Mouse (Mus musculus) limb, embryonic 15.5 days (tissue): Measurements from ENCODE around the gene Dnajb1. TPM values are rescaled to one million over a fixed set of nuclear protein-coding genes. Genes with fewer than 3 reads are reported as not detected.
A peak's percentile ranks its signal among the peaks of the same experiment; 100 is the strongest.

Experiments used
- ATAC-seq: fragments of 200-750 bp; cut with Nextera tagmentation; 2 replicates; pipeline ENCODE4 v1.8.0; 2017; ENCODE audit warnings: low read depth, moderate TSS enrichment; ENCODE audit not compliant: insufficient number of reproducible peaks, low FRiP score, low TSS enrichment
- H3K27ac ChIP-seq: fragments of 300-500 bp; sonication (generic); 2 replicates; pipeline ENCODE4 v1.5.1; 2015; ENCODE audit warnings: moderate library complexity, mild to moderate bottlenecking, inconsistent platforms
- H3K27me3 ChIP-seq: fragments of 300-500 bp; sonication (generic); 2 replicates; pipeline ENCODE4 v1.6.1; 2015; ENCODE audit warnings: inconsistent platforms
- H3K36me3 ChIP-seq: fragments of 300-500 bp; sonication (generic); 2 replicates; pipeline ENCODE4 v1.6.1; 2015; ENCODE audit warnings: inconsistent platforms
- H3K4me1 ChIP-seq: fragments of 300-500 bp; sonication (generic); 2 replicates; pipeline ENCODE4 v1.6.1; 2015; ENCODE audit warnings: inconsistent platforms
- H3K4me2 ChIP-seq: fragments of 300-500 bp; sonication (generic); 2 replicates; pipeline ENCODE4 v1.6.1; 2015; ENCODE audit warnings: mild to moderate bottlenecking, inconsistent platforms
- H3K4me3 ChIP-seq: fragments of 300-500 bp; sonication (generic); 2 replicates; pipeline ENCODE4 v1.5.1; 2015; ENCODE audit warnings: mild to moderate bottlenecking, inconsistent platforms
- H3K9ac ChIP-seq: fragments of 300-500 bp; sonication (generic); 2 replicates; pipeline ENCODE4 v1.6.1; 2015; ENCODE audit warnings: inconsistent platforms
- H3K9me3 ChIP-seq: fragments of 300-500 bp; sonication (generic); 2 replicates; pipeline ENCODE4 v1.6.1; 2016; ENCODE audit warnings: inconsistent platforms
- WGBS: fragments of 180-500 bp; shearing (Covaris S2); methylation state at CpG from one replicate; pipeline ENCODE4 v1.1.7; 2015; 5-methylcytosine and 5-hydroxymethylcytosine counted together
- polyA plus RNA-seq: library from polyadenylated mRNA; unstranded; fragments of >200 nt; fragmentation: Nextera tagmentation; extraction: Ambion mirVana; gene quantifications from 2 replicates; pipeline ENCODE4 v1.2.1, GENCODE M21; 2015

Gene Dnajb1
- polyA plus RNA-seq, 1 experiment from 2014 or later = 78.5 TPM

GRCm38 (mm10) chr8:83596369-83596768, 11.6 kb upstream of the Dnajb1 start:
- H3K9ac ChIP-seq = no peak overlapping the region
- no peaks in the 10 kb centered on the region for H3K27me3 ChIP-seq
- no peak overlapping the region for H3K27ac ChIP-seq
- WGBS = 14% methylated on average over 3 of the region's 3 CpGs
- no peak overlapping the region for H3K4me3 ChIP-seq
- H3K36me3 ChIP-seq = no peaks in the 10 kb centered on the region
- ATAC-seq = no peak
- no peaks in the 10 kb centered on the region for H3K9me3 ChIP-seq
- H3K4me1 ChIP-seq = peaks cover 17% of the 10 kb centered on the region
- no peak overlapping the region for H3K4me2 ChIP-seq

GRCm38 (mm10) chr8:83598146-83598545, 9.8 kb upstream of the Dnajb1 start:
- Histone ChIP-seq H3K4me1 (peaks cover 4% of the 10 kb centered on the region; the same call in 1 of the 2 replicates), H3K9me3 (no peaks in the 10 kb centered on the region), H3K27ac (no peak overlapping the region), H3K9ac (no peak overlapping the region), H3K4me2 (no peak overlapping the region), H3K36me3 (no peaks in the 10 kb centered on the region), H3K4me3 (no peak overlapping the region), H3K27me3 (no peaks in the 10 kb centered on the region)
- no peak for ATAC-seq
- WGBS = 20% methylated on average over 1 of the region's 1 CpGs

- no peak overlapping the region for H3K27ac ChIP-seq
- H3K4me3 ChIP-seq = no peak overlapping the region
- H3K4me2 ChIP-seq = no peak overlapping the region
- no peak for ATAC-seq
- no peaks in the 10 kb centered on the region for H3K36me3 ChIP-seq
- no peaks in the 10 kb centered on the region for H3K9me3 ChIP-seq
- no peak overlapping the region for H3K9ac ChIP-seq
- 0 out of 2 replicates have a peak, but pooled peaks cover 1% of the 10 kb centered on the region for H3K4me1 ChIP-seq
- H3K27me3 ChIP-seq = no peaks in the 10 kb centered on the region
Observed at GRCm38 (mm10) chr8:83599814-83600213, 8.2 kb upstream of the Dnajb1 start.

- Histone ChIP-seq H3K27ac (peak overlapping the region; percentile 2; the same call in 1 of the 2 replicates), H3K27me3 (no peaks in the 10 kb centered on the region), H3K9me3 (no peaks in the 10 kb centered on the region), H3K4me2 (no peak overlapping the region), H3K4me1 (peaks cover 7% of the 10 kb centered on the region), H3K36me3 (no peaks in the 10 kb centered on the region), H3K4me3 (no peak overlapping the region), H3K9ac (no peak overlapping the region)
- ATAC-seq = no peak
- WGBS = 77% methylated on average over 2 of the region's 2 CpGs
Observed at GRCm38 (mm10) chr8:83602650-83603029, 5.4 kb upstream of the Dnajb1 start.

DNA sequence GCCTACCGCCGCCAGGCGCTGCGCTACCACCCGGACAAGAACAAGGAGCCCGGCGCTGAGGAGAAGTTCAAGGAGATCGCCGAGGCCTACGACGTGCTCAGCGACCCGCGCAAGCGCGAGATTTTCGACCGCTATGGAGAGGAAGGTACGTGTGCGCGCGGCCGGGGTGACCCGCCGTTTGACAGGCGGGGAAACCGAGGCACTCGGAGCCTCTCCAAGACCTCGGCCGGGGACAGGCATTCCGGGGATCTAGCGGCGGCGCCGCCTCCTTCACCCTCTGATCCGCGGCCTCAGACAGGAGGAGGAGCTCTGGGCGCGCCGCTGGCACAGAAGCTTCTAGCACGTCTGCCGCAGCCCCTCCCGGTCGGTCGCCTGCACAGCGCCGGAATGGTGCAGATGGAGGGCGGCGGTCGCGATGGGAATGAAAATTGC, 421 bp downstream of the Dnajb1 start:
- Histone ChIP-seq H3K36me3 (peaks cover 38% of the 10 kb centered on the region), H3K27ac (peak overlapping the region; percentile 99), H3K4me3 (peak overlapping the region; percentile 88), H3K9ac (peak overlapping the region; percentile 89), H3K4me1 (peaks cover 27% of the 10 kb centered on the region), H3K27me3 (no peaks in the 10 kb centered on the region), H3K4me2 (peak overlapping the region; percentile 68), H3K9me3 (no peaks in the 10 kb centered on the region)
- ATAC-seq = peak; percentile 75
- under 1% methylated on average over 50 of the region's 51 CpGs for WGBS

GRCm38 (mm10) chr8:83609086-83609485, 1.1 kb downstream of the Dnajb1 start:
- Histone ChIP-seq H3K4me2 (peak overlapping the region; percentile 68), H3K4me3 (peak overlapping the region; percentile 88), H3K27ac (peak overlapping the region; percentile 99), H3K36me3 (peaks cover 43% of the 10 kb centered on the region), H3K27me3 (no peaks in the 10 kb centered on the region), H3K4me1 (peaks cover 27% of the 10 kb centered on the region), H3K9ac (peak overlapping the region; percentile 89), H3K9me3 (no peaks in the 10 kb centered on the region)
- ATAC-seq = no peak
- 22% methylated on average over 9 of the region's 9 CpGs for WGBS

DNA sequence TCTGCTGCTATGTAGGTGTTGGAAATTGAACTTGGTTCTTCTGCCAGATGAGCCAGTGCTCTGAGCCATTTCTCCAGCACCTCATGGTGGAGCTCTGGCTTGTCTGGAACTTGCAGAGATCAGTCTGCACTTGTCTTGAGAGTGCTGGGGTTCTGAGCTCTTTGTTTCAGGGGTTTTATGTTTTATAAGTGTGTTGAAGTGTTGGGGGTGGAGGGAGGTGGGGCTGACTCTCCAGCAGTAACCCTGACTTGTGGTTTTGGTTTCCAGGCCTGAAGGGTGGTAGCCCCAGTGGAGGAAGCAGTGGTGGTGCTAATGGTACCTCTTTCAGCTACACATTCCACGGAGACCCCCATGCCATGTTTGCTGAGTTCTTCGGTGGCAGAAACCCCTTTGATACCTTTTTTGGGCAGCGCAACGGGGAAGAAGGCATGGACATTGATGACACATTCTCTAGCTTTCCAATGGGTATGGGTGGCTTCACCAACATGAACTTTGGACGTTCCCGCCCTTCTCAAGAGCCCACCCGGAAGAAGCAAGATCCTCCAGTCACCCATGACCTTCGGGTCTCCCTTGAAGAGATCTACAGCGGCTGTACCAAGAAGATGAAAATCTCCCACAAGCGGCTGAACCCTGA, 1.7 kb downstream of the Dnajb1 start:
- Histone ChIP-seq H3K27me3 (no peaks in the 10 kb centered on the region), H3K9me3 (no peaks in the 10 kb centered on the region), H3K9ac (peak overlapping the region; percentile 89; the same call in 1 of the 2 replicates), H3K36me3 (peaks cover 47% of the 10 kb centered on the region), H3K4me3 (peak overlapping the region; percentile 88), H3K27ac (peak overlapping the region; percentile 24; the same call in 1 of the 2 replicates), H3K4me2 (peak overlapping the region; percentile 68), H3K4me1 (peaks cover 27% of the 10 kb centered on the region)
- no peak for ATAC-seq
- WGBS = 92% methylated on average over 10 of the region's 10 CpGs

GRCm38 (mm10) chr8:83611921-83612320, 3.9 kb downstream of the Dnajb1 start:
- peaks cover 26% of the 10 kb centered on the region for H3K4me1 ChIP-seq
- H3K36me3 ChIP-seq = peaks cover 47% of the 10 kb centered on the region
- H3K9ac ChIP-seq = no peak overlapping the region
- H3K27me3 ChIP-seq = no peaks in the 10 kb centered on the region
- H3K4me2 ChIP-seq = no peak overlapping the region
- WGBS = 97% methylated on average over 4 of the region's 4 CpGs
- H3K27ac ChIP-seq = no peak overlapping the region
- ATAC-seq = no peak
- H3K4me3 ChIP-seq = no peak overlapping the region
- H3K9me3 ChIP-seq = no peaks in the 10 kb centered on the region

- no peak for ATAC-seq
- H3K27ac ChIP-seq = no peak overlapping the region
- H3K36me3 ChIP-seq = peaks cover 47% of the 10 kb centered on the region
- H3K4me1 ChIP-seq = peaks cover 20% of the 10 kb centered on the region
- 90% methylated on average over 4 of the region's 4 CpGs for WGBS
- no peak overlapping the region for H3K4me3 ChIP-seq
- H3K9ac ChIP-seq = no peak overlapping the region
- H3K27me3 ChIP-seq = no peaks in the 10 kb centered on the region
- H3K4me2 ChIP-seq = no peak overlapping the region
- H3K9me3 ChIP-seq = no peaks in the 10 kb centered on the region
Observed at GRCm38 (mm10) chr8:83613695-83614094, 5.7 kb downstream of the Dnajb1 start.

DNA sequence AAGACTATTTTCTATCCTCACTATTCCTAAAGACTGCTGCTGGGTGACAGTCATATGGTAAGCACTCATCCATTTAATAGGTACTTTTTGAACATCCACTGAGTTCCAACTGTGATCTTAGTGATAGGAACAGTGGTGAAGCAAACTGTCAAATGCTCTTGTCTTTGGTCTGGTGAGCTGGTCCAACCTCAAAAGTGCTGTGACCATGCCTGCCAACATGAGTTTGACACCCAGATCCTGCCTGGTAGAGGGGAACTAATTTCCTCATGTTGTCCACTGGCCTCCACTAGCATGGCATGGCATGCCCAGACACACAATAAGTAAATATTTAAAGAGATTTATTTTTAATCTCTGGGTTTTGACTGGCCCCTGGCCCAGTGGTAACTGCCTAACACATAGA, 8.6 kb downstream of the Dnajb1 start:
- Histone ChIP-seq H3K27ac (no peak overlapping the region), H3K9me3 (no peaks in the 10 kb centered on the region), H3K4me3 (no peak overlapping the region), H3K4me1 (0 out of 2 replicates have a peak, but pooled peaks cover 4% of the 10 kb centered on the region), H3K4me2 (no peak overlapping the region), H3K36me3 (peaks cover 27% of the 10 kb centered on the region), H3K9ac (no peak overlapping the region), H3K27me3 (no peaks in the 10 kb centered on the region)
- no peak for ATAC-seq

GRCm38 (mm10) chr8:83617111-83617510, 9.1 kb downstream of the Dnajb1 start:
- WGBS = 79% methylated on average over 2 of the region's 2 CpGs
- Histone ChIP-seq H3K36me3 (peaks cover 22% of the 10 kb centered on the region), H3K27ac (no peak overlapping the region), H3K4me1 (0 out of 2 replicates have a peak, but pooled peaks cover 8% of the 10 kb centered on the region), H3K9ac (no peak overlapping the region), H3K4me2 (no peak overlapping the region), H3K4me3 (no peak overlapping the region), H3K27me3 (no peaks in the 10 kb centered on the region), H3K9me3 (no peaks in the 10 kb centered on the region)
- ATAC-seq = no peak

- peaks cover 8% of the 10 kb centered on the region; the same call in 1 of the 2 replicates for H3K36me3 ChIP-seq
- no peak overlapping the region for H3K27ac ChIP-seq
- H3K4me3 ChIP-seq = no peak overlapping the region
- no peak overlapping the region for H3K4me2 ChIP-seq
- H3K27me3 ChIP-seq = no peaks in the 10 kb centered on the region
- H3K9ac ChIP-seq = no peak overlapping the region
- no peak for ATAC-seq
- WGBS = 98% methylated on average over 2 of the region's 2 CpGs
- H3K4me1 ChIP-seq = 0 out of 2 replicates have a peak, but pooled peaks cover 10% of the 10 kb centered on the region
- H3K9me3 ChIP-seq = no peaks in the 10 kb centered on the region
Observed at GRCm38 (mm10) chr8:83618566-83618965, 10.6 kb downstream of the Dnajb1 start.
